Mouse (Mus musculus) limb, embryonic 15.5 days (tissue): ENCODE data around the gene Timmdc1. TPM values are rescaled to one million over a fixed set of nuclear protein-coding genes. Genes with fewer than 3 reads are reported as not detected.

Source experiments
- ATAC-seq: fragments of 200-750 bp; cut with Nextera tagmentation; 2 replicates; pipeline ENCODE4 v1.8.0; 2017; ENCODE audit warnings: low read depth, moderate TSS enrichment; ENCODE audit not compliant: insufficient number of reproducible peaks, low FRiP score, low TSS enrichment
- H3K27ac ChIP-seq: fragments of 300-500 bp; sonication (generic); 2 replicates; pipeline ENCODE4 v1.5.1; 2015; ENCODE audit warnings: moderate library complexity, mild to moderate bottlenecking, inconsistent platforms
- H3K27me3 ChIP-seq: fragments of 300-500 bp; sonication (generic); 2 replicates; pipeline ENCODE4 v1.6.1; 2015; ENCODE audit warnings: inconsistent platforms
- H3K36me3 ChIP-seq: fragments of 300-500 bp; sonication (generic); 2 replicates; pipeline ENCODE4 v1.6.1; 2015; ENCODE audit warnings: inconsistent platforms
- H3K4me1 ChIP-seq: fragments of 300-500 bp; sonication (generic); 2 replicates; pipeline ENCODE4 v1.6.1; 2015; ENCODE audit warnings: inconsistent platforms
- H3K4me2 ChIP-seq: fragments of 300-500 bp; sonication (generic); 2 replicates; pipeline ENCODE4 v1.6.1; 2015; ENCODE audit warnings: mild to moderate bottlenecking, inconsistent platforms
- H3K4me3 ChIP-seq: fragments of 300-500 bp; sonication (generic); 2 replicates; pipeline ENCODE4 v1.5.1; 2015; ENCODE audit warnings: mild to moderate bottlenecking, inconsistent platforms
- H3K9ac ChIP-seq: fragments of 300-500 bp; sonication (generic); 2 replicates; pipeline ENCODE4 v1.6.1; 2015; ENCODE audit warnings: inconsistent platforms
- H3K9me3 ChIP-seq: fragments of 300-500 bp; sonication (generic); 2 replicates; pipeline ENCODE4 v1.6.1; 2016; ENCODE audit warnings: inconsistent platforms
- WGBS: fragments of 180-500 bp; shearing (Covaris S2); methylation state at CpG from one replicate; pipeline ENCODE4 v1.1.7; 2015; 5-methylcytosine and 5-hydroxymethylcytosine counted together
- polyA plus RNA-seq: library from polyadenylated mRNA; unstranded; fragments of >200 nt; fragmentation: Nextera tagmentation; extraction: Ambion mirVana; gene quantifications from 2 replicates; pipeline ENCODE4 v1.2.1, GENCODE M21; 2015

The Timmdc1 gene
- polyA plus RNA-seq, 1 experiment from 2014 or later, result 26.6 TPM

- no peaks in the 10 kb centered on the region for H3K36me3 ChIP-seq
- H3K4me3 ChIP-seq, result no peak overlapping the region
- no peak overlapping the region for H3K9ac ChIP-seq
- H3K4me2 ChIP-seq, result no peak overlapping the region
- H3K27me3 ChIP-seq, result no peaks in the 10 kb centered on the region
- peaks cover 7% of the 10 kb centered on the region for H3K4me1 ChIP-seq
- no peak overlapping the region for H3K27ac ChIP-seq
- 84% methylated on average over 11 of the region's 11 CpGs for WGBS
- H3K9me3 ChIP-seq, result no peaks in the 10 kb centered on the region
- no peak for ATAC-seq
Measured at GRCm38 (mm10) chr16:38471697-38472506, 50.6 kb downstream of the Timmdc1 start.

- 73% methylated on average over 8 of the region's 8 CpGs for WGBS
- H3K36me3 ChIP-seq, result no peaks in the 10 kb centered on the region
- no peak for ATAC-seq
- no peak overlapping the region for H3K4me2 ChIP-seq
- H3K27ac ChIP-seq, result no peak overlapping the region
- no peaks in the 10 kb centered on the region for H3K4me1 ChIP-seq
- no peak overlapping the region for H3K9ac ChIP-seq
- H3K4me3 ChIP-seq, result no peak overlapping the region
- no peaks in the 10 kb centered on the region for H3K27me3 ChIP-seq
- no peaks in the 10 kb centered on the region for H3K9me3 ChIP-seq
Measured at GRCm38 (mm10) chr16:38469437-38469836, 53.0 kb downstream of the Timmdc1 start.

GRCm38 (mm10) chr16:38468706-38469018 lies 53.8 kb downstream of the Timmdc1 start:
- Histone ChIP-seq H3K9me3 (no peaks in the 10 kb centered on the region), H3K4me3 (no peak overlapping the region), H3K27ac (no peak overlapping the region), H3K9ac (no peak overlapping the region), H3K27me3 (no peaks in the 10 kb centered on the region), H3K4me1 (no peaks in the 10 kb centered on the region), H3K36me3 (no peaks in the 10 kb centered on the region), H3K4me2 (no peak overlapping the region)
- no peak for ATAC-seq
- 35% methylated on average over 3 of the region's 3 CpGs for WGBS

GRCm38 (mm10) chr16:38467917-38468705 lies 54.4 kb downstream of the Timmdc1 start:
- Histone ChIP-seq H3K4me3 (no peak overlapping the region), H3K4me2 (no peak overlapping the region), H3K27me3 (no peaks in the 10 kb centered on the region), H3K4me1 (no peaks in the 10 kb centered on the region), H3K9me3 (no peaks in the 10 kb centered on the region), H3K27ac (no peak overlapping the region), H3K36me3 (no peaks in the 10 kb centered on the region), H3K9ac (no peak overlapping the region)
- ATAC-seq, result no peak
- 73% methylated on average over 8 of the region's 8 CpGs for WGBS

- Histone ChIP-seq H3K27ac (no peak overlapping the region), H3K9ac (no peak overlapping the region), H3K36me3 (no peaks in the 10 kb centered on the region), H3K4me3 (no peak overlapping the region), H3K4me1 (no peaks in the 10 kb centered on the region), H3K27me3 (no peaks in the 10 kb centered on the region), H3K9me3 (no peaks in the 10 kb centered on the region), H3K4me2 (no peak overlapping the region)
- ATAC-seq, result no peak
- WGBS, result 83% methylated on average over 13 of the region's 13 CpGs
Measured at GRCm38 (mm10) chr16:38467091-38467916, 55.2 kb downstream of the Timmdc1 start.

GRCm38 (mm10) chr16:38466089-38466488 lies 56.4 kb downstream of the Timmdc1 start:
- Histone ChIP-seq H3K4me1 (no peaks in the 10 kb centered on the region), H3K4me3 (no peak overlapping the region), H3K36me3 (no peaks in the 10 kb centered on the region), H3K27ac (no peak overlapping the region), H3K9me3 (no peaks in the 10 kb centered on the region), H3K4me2 (no peak overlapping the region), H3K27me3 (no peaks in the 10 kb centered on the region), H3K9ac (no peak overlapping the region)
- WGBS, result 77% methylated on average over 4 of the region's 4 CpGs
- no peak for ATAC-seq

GRCm38 (mm10) chr16:38463305-38463704 lies 59.2 kb downstream of the Timmdc1 start:
- Histone ChIP-seq H3K4me3 (no peak overlapping the region), H3K27me3 (no peaks in the 10 kb centered on the region), H3K4me1 (no peaks in the 10 kb centered on the region), H3K9me3 (no peaks in the 10 kb centered on the region), H3K9ac (no peak overlapping the region), H3K27ac (no peak overlapping the region), H3K4me2 (no peak overlapping the region), H3K36me3 (no peaks in the 10 kb centered on the region)
- ATAC-seq, result no peak
- 90% methylated on average over 5 of the region's 5 CpGs for WGBS

- no peak overlapping the region for H3K9ac ChIP-seq
- ATAC-seq, result no peak
- no peaks in the 10 kb centered on the region for H3K27me3 ChIP-seq
- no peaks in the 10 kb centered on the region for H3K36me3 ChIP-seq
- H3K27ac ChIP-seq, result no peak overlapping the region
- H3K4me2 ChIP-seq, result no peak overlapping the region
- no peak overlapping the region for H3K4me3 ChIP-seq
- WGBS, result 75% methylated on average over 7 of the region's 7 CpGs
- H3K4me1 ChIP-seq, result no peaks in the 10 kb centered on the region
- no peaks in the 10 kb centered on the region for H3K9me3 ChIP-seq
Measured at GRCm38 (mm10) chr16:38462161-38462560, 60.3 kb downstream of the Timmdc1 start.

GRCm38 (mm10) chr16:38461749-38462148 lies 60.7 kb downstream of the Timmdc1 start:
- H3K36me3 ChIP-seq, result no peaks in the 10 kb centered on the region
- no peak overlapping the region for H3K27ac ChIP-seq
- H3K9me3 ChIP-seq, result no peaks in the 10 kb centered on the region
- no peak overlapping the region for H3K4me3 ChIP-seq
- no peaks in the 10 kb centered on the region for H3K4me1 ChIP-seq
- 84% methylated on average over 8 of the region's 8 CpGs for WGBS
- ATAC-seq, result no peak
- H3K9ac ChIP-seq, result no peak overlapping the region
- H3K4me2 ChIP-seq, result no peak overlapping the region
- H3K27me3 ChIP-seq, result no peaks in the 10 kb centered on the region

- Histone ChIP-seq H3K27me3 (no peaks in the 10 kb centered on the region), H3K27ac (no peak overlapping the region), H3K4me2 (no peak overlapping the region), H3K4me1 (no peaks in the 10 kb centered on the region), H3K9ac (no peak overlapping the region), H3K36me3 (no peaks in the 10 kb centered on the region), H3K9me3 (no peaks in the 10 kb centered on the region), H3K4me3 (no peak overlapping the region)
- ATAC-seq, result no peak
- 87% methylated on average over 4 of the region's 4 CpGs for WGBS
Measured at GRCm38 (mm10) chr16:38459990-38460389, 62.5 kb downstream of the Timmdc1 start.

GRCm38 (mm10) chr16:38458600-38459280 lies 63.7 kb downstream of the Timmdc1 start:
- Histone ChIP-seq H3K9me3 (no peaks in the 10 kb centered on the region), H3K27ac (no peak overlapping the region), H3K4me3 (no peak overlapping the region), H3K36me3 (no peaks in the 10 kb centered on the region), H3K9ac (no peak overlapping the region), H3K4me1 (no peaks in the 10 kb centered on the region), H3K27me3 (no peaks in the 10 kb centered on the region), H3K4me2 (no peak overlapping the region)
- ATAC-seq, result no peak
- WGBS, result 57% methylated on average over 6 of the region's 6 CpGs
